Mouse (Mus musculus): Measurements from ENCODE around the gene Asf1b.
A peak's percentile ranks its signal among the peaks of the same experiment; 100 is the strongest.
"Not testable (repeated sequence)": the region's sequence is repeated elsewhere in the genome, so short reads cannot be mapped to it uniquely, and the experiment has no call there.

Asf1b gene

GRCm38 (mm10) chr8:83996567-83997505 is 41.5 kb downstream of the Asf1b start:
- DNase-seq = peak; percentile 91 to 96

GRCm38 (mm10) chr8:83997511-83998141 is 42.3 kb downstream of the Asf1b start, which contains the start of gene Samd1:
Gene Samd1, plus strand, starts transcription at chr8:83997672.
- peak; percentile 70 to 80 for DNase-seq

GRCm38 (mm10) chr8:83998231-83999056 is 43.1 kb downstream of the Asf1b start:
- peak; percentile 74 to 79 for DNase-seq

- DNase-seq = no peak
Measured at GRCm38 (mm10) chr8:83999057-83999705, 43.9 kb downstream of the Asf1b start.

- DNase-seq = no peak
Measured at GRCm38 (mm10) chr8:83999825-84000224, 44.5 kb downstream of the Asf1b start.

GRCm38 (mm10) chr8:84001281-84002000 is 46.1 kb downstream of the Asf1b start, which contains the start of gene 1700067K01Rik:
Gene 1700067K01Rik, plus strand, starts transcription at chr8:84001502.
- DNase-seq = peak; percentile 23 to 25

GRCm38 (mm10) chr8:84002957-84003611 is 47.8 kb downstream of the Asf1b start:
- peak in 1 of 2 experiments; percentile 20 for DNase-seq

- no peak for DNase-seq
Measured at GRCm38 (mm10) chr8:84003612-84004246, 48.4 kb downstream of the Asf1b start.

GRCm38 (mm10) chr8:84004533-84005201 is 49.4 kb downstream of the Asf1b start:
- DNase-seq = peak; percentile 94 to 96

- DNase-seq = not testable (repeated sequence)
Measured at GRCm38 (mm10) chr8:84005502-84005901, 50.2 kb downstream of the Asf1b start.

GRCm38 (mm10) chr8:84008362-84008761 is 53.1 kb downstream of the Asf1b start:
- DNase-seq = peak in 1 of 2 experiments; percentile 54

- peak; percentile 94 to 95 for DNase-seq
Measured at GRCm38 (mm10) chr8:84009876-84010275, 54.6 kb downstream of the Asf1b start.

- DNase-seq = peak; percentile 89 to 91
Measured at GRCm38 (mm10) chr8:84010625-84011611, 55.6 kb downstream of the Asf1b start.

- DNase-seq = peak; percentile 66 to 82
Measured at GRCm38 (mm10) chr8:84011705-84012498, 56.6 kb downstream of the Asf1b start, which contains the start of gene 2210011C24Rik. Gene 2210011C24Rik, minus strand, starts transcription at chr8:84012171.

- DNase-seq = peak; percentile 52 to 73
Measured at GRCm38 (mm10) chr8:84012499-84013165, 57.3 kb downstream of the Asf1b start.

- no peak for DNase-seq
Measured at GRCm38 (mm10) chr8:84015833-84016232, 60.5 kb downstream of the Asf1b start.

- no peak for DNase-seq
Measured at GRCm38 (mm10) chr8:84019738-84020137, 64.4 kb downstream of the Asf1b start.
